Mouse (Mus musculus) frontal cortex, adult 2 months (tissue): ENCODE results near the gene Nfkbie. TPM values are rescaled to one million over a fixed set of nuclear protein-coding genes. Genes with fewer than 3 reads are reported as not detected.

Experiments
- polyA plus RNA-seq: library from polyadenylated mRNA; depleted of rRNA; stranded (reverse); fragments of >200 nt; gene quantifications from 2 replicates; pipeline ENCODE4 v1.2.3, GENCODE M21; 2012; rRNA removed

Gene Nfkbie
- polyA plus RNA-seq, 1 experiment, result 1.8 TPM

Other genes starting within 250 kb of the Nfkbie start
- gene Cdc5l, start 122.0 kb upstream of the Nfkbie start, polyA plus RNA-seq, result 30.8 and 33.6 TPM in 2 replicates
- 4.4 and 4.9 TPM in 2 replicates for gene Spats1, start 80.3 kb upstream of the Nfkbie start, polyA plus RNA-seq
- 27.6 and 29.9 TPM in 2 replicates for gene Aars2, start 48.9 kb upstream of the Nfkbie start, polyA plus RNA-seq
- gene Tcte1, start 32.3 kb upstream of the Nfkbie start, polyA plus RNA-seq, result 2.0 and 2.1 TPM in 2 replicates
- gene Tmem151b, start 6.0 kb upstream of the Nfkbie start, polyA plus RNA-seq, result 68.7 and 72.1 TPM in 2 replicates
- gene Slc35b2, start 8.2 kb downstream of the Nfkbie start, polyA plus RNA-seq, result 57.3 and 59.5 TPM in 2 replicates
- 952 and 985 TPM in 2 replicates for gene Hsp90ab1, start 17.6 kb downstream of the Nfkbie start, polyA plus RNA-seq
- 35.4 and 38.9 TPM in 2 replicates for gene Slc29a1, start 43.9 kb downstream of the Nfkbie start, polyA plus RNA-seq
- not detected in 2 replicates for gene Mymx, start 46.4 kb downstream of the Nfkbie start, polyA plus RNA-seq
- gene Capn11, start 103.6 kb downstream of the Nfkbie start, polyA plus RNA-seq, result 0.23 and 0.34 TPM in 2 replicates
- gene Mrpl14, start 130.6 kb downstream of the Nfkbie start, polyA plus RNA-seq, result 48.4 and 52.8 TPM in 2 replicates
- 176 and 198 TPM in 2 replicates for gene Tmem63b, start 131.2 kb downstream of the Nfkbie start, polyA plus RNA-seq
- gene 1600014C23Rik, start 178.1 kb downstream of the Nfkbie start, polyA plus RNA-seq, result 0.22 and 0.27 TPM in 2 replicates